Mouse (Mus musculus): ENCODE data around the gene Acot7.
A peak's percentile ranks its signal among the peaks of the same experiment; 100 is the strongest.

Gene Acot7

GRCm38 (mm10) chr4:152151966-152152544 lies 25.9 kb upstream of the Acot7 start, which contains the start of gene Espn:
Gene Espn, minus strand, starts transcription at chr4:152152371.
- no peak for DNase-seq (ENCODE audit: low spot score in 2 of 2)

DNA sequence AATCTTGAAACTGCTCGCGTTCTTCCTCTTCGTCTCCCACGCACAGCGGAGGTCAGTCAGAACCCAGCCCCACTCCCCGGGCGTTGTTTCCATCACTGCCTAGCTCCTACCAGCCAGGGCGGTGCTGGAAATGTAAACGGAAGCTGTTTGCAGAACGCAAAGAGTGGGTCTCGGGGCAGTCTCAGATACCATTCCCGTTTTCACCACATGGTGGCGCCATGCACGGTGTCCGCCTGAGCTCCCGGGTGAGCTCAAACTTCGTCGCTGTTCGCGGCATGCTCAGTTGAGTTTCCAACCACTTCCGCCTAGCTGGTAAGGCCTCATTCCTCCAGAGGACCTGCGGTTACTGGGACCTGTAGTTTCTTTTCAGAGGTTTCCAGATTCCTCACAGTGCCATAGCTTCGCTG lies 24.2 kb upstream of the Acot7 start:
- DNase-seq (ENCODE audit: low spot score in 2 of 2) = peak; percentile 41

GRCm38 (mm10) chr4:152155019-152155418 lies 22.9 kb upstream of the Acot7 start:
- no peak for DNase-seq (ENCODE audit: low spot score in 2 of 2)

GRCm38 (mm10) chr4:152157779-152158584 lies 20.0 kb upstream of the Acot7 start:
- DNase-seq (ENCODE audit: low spot score in 2 of 2) = no peak

DNA sequence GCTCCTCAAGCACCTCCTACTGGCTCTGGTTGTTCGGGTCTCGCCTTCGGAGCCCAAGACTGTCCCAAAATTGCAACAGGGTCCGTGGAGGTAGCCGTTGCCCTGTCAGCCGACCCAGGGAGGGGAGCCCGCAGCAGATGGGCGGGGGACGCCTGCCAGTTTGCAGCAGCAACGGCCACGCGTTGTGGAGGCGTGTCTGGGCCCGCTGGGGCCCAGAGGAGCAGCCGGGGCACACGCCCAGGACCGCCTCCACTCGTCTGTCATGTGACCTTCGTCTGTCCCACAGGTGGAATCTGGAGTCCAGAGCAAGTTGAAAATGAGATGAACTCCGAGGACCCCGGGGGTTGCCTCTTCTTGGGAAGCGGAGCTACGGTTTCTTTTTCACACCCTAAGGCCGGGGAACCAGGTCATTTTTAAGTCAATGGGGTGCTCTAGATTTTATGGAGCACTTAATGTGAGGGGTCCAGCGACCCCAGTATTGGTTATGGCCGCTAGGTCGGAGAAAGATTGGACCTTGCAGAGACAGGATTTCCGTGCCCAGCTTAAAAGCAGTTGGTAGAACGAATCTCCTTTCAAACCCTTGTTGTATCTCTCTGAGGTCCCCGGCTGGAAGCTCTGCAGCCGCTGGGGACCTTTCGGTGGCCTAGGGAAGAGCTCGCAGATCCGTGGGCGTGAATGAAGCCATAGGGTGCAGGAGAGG lies 19.2 kb upstream of the Acot7 start, which contains the start of gene Hes2:
Gene Hes2 (plus strand): TSS at position 283 of the 700 bp plus-strand sequence.
- DNase-seq (ENCODE audit: low spot score in 2 of 2) = no peak

DNA sequence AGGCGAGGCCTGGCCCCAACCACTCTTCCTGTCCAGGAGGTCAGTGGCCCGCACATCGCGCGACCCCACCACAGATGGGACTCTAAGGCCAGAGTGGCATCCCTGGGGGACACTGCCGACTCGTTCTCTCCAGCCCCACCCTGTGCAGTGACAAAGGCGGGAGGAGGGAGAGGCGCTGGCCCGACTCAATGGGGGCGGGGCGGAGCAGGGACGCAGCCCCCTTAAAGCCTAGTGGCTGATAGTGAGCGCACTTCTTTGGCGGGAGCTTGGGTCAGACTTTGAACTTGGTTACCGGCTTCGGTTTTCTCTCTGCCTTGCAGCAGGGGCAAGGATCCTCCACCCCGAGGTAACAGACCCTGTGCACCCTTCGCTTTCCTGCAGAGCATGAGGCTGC lies 18.7 kb upstream of the Acot7 start:
- DNase-seq (ENCODE audit: low spot score in 2 of 2) = no peak

GRCm38 (mm10) chr4:152160748-152161147 lies 17.2 kb upstream of the Acot7 start:
- DNase-seq (ENCODE audit: low spot score in 2 of 2) = no peak

DNA sequence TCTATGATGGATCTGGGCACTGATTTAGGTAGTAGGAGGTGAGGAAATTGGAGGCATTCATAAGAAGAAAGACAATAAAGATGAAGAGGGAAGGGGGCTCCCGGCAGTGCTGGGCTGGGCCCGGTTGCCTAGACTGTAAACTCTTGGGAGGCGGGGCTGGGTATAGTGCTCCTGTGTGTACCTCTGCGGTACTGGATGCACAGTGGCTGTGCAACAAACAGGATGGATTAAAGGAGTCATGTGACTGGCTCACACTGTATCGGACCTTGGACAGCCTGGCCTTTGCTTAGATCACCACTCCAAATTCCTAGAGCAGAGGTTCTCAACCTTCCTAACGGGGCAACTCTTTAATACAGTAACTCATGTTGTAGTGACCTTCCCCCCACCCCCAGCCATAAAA lies 16.3 kb upstream of the Acot7 start:
- DNase-seq (ENCODE audit: low spot score in 2 of 2) = no peak

DNA sequence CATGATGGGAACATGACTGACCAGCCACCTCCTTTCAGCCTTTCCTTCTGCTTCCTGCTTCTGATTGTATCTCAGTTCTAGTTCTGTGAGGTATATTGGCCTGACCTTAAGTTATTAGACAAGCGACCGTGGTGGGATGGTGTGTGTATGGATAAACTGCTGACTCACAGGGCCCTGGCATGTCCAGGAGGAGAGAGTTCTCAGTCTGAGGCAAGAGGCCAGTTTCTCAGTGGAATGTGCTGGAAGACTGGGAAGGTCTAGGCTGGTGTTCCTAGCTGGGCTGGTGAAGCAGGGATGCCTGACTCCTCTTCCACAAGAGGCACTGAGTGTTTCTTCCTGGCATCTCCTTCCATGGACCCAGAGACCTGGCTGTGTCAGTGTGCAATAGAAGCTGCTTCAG lies 15.2 kb upstream of the Acot7 start:
- DNase-seq (ENCODE audit: low spot score in 2 of 2) = no peak

DNA sequence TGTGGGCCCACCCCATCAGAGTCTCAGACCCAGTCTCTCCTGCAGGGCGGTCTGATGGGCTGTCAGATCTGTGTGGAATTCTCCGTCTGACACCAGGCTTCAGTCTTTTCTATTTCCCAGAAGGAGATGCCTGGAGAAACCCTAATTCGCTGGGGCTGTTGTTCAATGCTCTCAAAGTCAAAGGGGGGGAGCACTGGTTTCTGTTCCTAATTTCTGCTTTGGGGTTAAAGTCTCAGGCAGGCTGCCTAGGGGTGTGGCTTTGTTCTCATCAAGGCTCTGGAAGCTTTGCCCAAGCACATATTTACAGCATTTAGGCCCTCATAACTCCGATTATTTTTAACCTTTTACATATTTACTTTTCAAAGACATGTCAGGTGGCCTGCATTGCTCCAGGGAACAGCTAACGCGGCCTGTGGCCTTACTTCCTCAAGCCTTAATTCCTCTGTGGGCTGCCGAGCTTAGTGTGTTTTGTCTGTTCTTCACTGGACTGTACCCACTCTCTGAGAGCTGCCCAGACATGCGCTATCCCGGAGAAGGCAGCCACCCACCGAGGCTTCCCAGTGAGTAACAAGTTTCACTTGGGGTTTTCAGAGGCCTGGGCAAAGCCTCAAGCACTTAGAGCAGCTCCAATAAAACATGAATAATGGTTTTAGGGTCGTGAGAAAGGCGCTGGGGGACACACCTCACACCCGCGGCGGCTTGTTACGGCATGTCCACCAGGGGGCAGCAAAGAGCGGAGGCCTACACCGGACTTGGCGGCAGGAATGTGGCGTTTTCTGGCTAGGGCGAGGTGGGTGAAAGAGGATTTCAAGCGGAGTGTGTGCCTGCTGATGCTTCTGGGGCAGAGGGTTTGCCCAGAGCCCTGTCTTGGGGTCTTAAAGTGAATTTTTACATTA lies 12.7 kb upstream of the Acot7 start:
- no peak for DNase-seq (ENCODE audit: low spot score in 2 of 2)

- no peak for DNase-seq (ENCODE audit: low spot score in 2 of 2)
Observed at GRCm38 (mm10) chr4:152168052-152168451, 9.9 kb upstream of the Acot7 start.

DNA sequence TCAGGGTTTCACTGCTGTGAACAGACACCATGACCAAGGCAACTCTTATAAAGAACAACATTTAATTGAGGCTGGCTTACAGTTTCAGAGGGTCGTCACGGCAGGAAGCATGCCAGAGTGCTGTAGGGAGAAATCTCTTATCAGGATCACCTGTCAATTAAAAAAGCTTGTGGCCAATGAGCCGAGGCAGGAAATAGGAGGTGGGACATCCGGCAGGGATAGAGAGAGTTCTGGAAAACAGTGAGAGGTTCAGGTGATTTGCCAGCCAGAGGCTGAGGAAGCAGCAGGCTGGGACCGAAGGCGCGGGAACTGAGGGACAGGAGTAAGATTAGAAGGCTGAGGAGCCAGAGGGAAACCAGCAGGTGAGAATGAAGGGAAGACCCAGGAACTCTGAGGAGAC lies 8.8 kb upstream of the Acot7 start:
- no peak for DNase-seq (ENCODE audit: low spot score in 2 of 2)

GRCm38 (mm10) chr4:152170286-152170685 lies 7.6 kb upstream of the Acot7 start:
- DNase-seq (ENCODE audit: low spot score in 2 of 2) = no peak

DNA sequence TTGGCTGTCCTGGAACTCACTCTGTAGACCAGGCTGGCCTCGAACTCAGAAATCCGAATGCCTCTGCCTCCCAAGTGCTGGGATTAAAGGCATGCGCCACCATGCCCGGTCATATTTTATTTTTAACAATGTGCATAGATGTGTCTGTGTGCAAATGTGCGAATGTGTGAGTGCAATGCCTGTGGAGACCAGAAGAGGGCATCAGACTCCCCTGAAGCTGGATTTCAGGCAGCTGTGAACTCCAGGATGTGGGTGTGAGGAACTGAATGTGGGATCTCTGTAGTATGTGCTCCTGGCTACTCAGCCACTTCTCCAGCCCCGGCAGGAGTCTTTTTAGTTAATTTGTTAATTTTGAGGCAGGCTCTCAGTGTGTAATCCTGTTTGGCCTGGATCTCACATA lies 6.4 kb upstream of the Acot7 start:
- DNase-seq (ENCODE audit: low spot score in 2 of 2) = no peak

GRCm38 (mm10) chr4:152173041-152173440 lies 4.9 kb upstream of the Acot7 start:
- peak; percentile 57 to 58 for DNase-seq (ENCODE audit: low spot score in 2 of 2)

DNA sequence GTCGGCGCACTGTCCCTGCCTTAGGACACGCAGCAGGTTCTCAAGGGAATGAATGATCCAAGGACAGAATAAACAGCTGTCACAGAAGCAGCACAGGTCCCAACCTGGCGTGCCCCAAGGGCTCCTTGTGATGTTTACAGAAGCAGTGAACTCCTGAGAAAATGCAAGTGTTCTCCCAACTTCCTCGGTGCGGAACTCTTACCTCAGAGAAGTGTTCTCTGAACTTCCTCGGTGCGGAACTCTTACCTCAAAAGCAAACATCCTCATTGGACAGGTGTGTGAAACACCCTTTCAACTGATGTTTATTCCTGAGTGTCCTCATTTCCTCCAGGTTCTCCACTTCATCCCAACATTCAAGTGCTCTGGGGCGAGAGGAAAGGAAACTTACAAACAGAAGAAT lies 4.0 kb upstream of the Acot7 start:
- DNase-seq (ENCODE audit: low spot score in 2 of 2) = no peak

DNA sequence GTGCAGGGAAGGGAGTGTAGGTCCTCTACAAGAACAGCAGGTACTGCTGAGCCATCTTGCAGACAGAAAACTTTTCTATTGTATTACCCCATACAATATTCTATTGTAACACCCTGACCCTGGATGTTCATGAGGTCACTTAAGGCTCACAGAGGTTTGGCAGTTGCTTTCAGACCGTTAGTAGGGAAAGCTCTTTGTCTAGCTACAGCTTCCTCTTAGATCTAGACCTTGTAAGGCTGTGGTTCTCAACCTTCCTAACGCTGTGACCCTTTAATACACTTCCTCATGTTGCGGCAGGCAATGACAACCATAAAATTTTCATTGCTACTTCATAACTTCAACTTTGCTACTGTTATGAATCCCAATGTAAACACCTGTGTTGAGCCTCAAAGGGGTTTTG lies 1.3 kb upstream of the Acot7 start:
- DNase-seq (ENCODE audit: low spot score in 2 of 2) = no peak

DNA sequence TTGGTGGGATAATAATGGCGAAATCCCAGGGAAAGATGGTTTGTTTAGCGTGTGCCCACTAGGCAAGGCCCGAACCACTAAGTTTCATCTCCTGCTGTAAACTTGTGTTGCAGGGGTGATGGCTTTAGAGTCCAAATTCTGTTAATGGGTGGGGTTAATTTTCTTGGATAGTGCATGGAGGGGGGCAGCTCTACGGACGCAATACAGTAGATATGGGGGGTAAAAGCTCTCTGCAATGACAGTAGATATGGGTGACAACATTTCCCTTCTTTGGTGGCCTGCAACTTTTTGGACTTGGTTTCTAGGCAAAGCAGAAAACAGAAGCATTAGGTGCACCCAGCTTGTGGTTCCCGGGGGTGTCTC lies 779 bp upstream of the Acot7 start:
- DNase-seq (ENCODE audit: low spot score in 2 of 2) = no peak

GRCm38 (mm10) chr4:152178344-152178864 lies 470 bp downstream of the Acot7 start:
- no peak for DNase-seq (ENCODE audit: low spot score in 2 of 2)

- no peak for DNase-seq (ENCODE audit: low spot score in 2 of 2)
Observed at GRCm38 (mm10) chr4:152178916-152179705, 1.2 kb downstream of the Acot7 start.
